Comparison of ENCODE assay signal across 13 mouse cellular contexts in genomic region chr1:82820179-82820578, GRCm38 (mm10). TPM values are rescaled to one million over a fixed set of nuclear protein-coding genes. Genes with fewer than 3 reads are reported as not detected.
DNase-seq lines count a peak whose midpoint lies in the region; ATAC-seq lines count a peak whose summit lies in the region.
"Had no signal": no experiment of that assay in that cellular context is flagged by ENCODE, and none has a peak within 500 bp of the region (broad histone marks: within the 10 kb centered on the region; RNA-seq: fewer than 3 reads in every experiment).

No protein-coding gene starts in this region.

- peak overlapping the region; percentile 54 for H3K9ac ChIP-seq in liver, embryonic 15.5 days

- ATAC-seq in liver, embryonic 15.5 days (ENCODE audit: insufficient read depth): peak; percentile 55

- no peaks in the 10 kb centered on the region for H3K9me3 ChIP-seq in liver, embryonic 15.5 days (replicated peaks)

- H3K27me3 ChIP-seq in liver, embryonic 15.5 days: no peaks in the 10 kb centered on the region

- H3K27ac ChIP-seq in liver, embryonic 15.5 days (replicated peaks): peak overlapping the region; percentile 92

- DNase-seq in embryo, embryonic 11 days: peak; percentile 27
- DNase-seq in embryo, embryonic 9.5 days (ENCODE audit: extremely low spot score): no peak
- peak; percentile 13 for DNase-seq in left cerebral cortex, postnatal 4 days
- DNase-seq in left cerebral cortex, adult 9 months (ENCODE audit: low spot score in 2 of 2): no peak
- DNase-seq in c-Kit-positive CD71-positive TER-119-positive erythroid progenitor cells, embryonic 14.5 days (ENCODE audit: low spot score): peak; percentile 76
- DNase-seq in adipocyte (ENCODE audit: low spot score): no peak
- DNase-seq in kidney, adult 11 months: no peak
- DNase-seq: adrenal gland, adult 8-10 months had no signal

- peak overlapping the region; percentile 42 for H3K4me3 ChIP-seq in liver, embryonic 15.5 days (replicated peaks)

- 29% methylated on average over 15 of the region's 15 CpGs for WGBS in liver, embryonic 15.5 days (ENCODE audit: insufficient replicate concordance)

- H3K4me1 ChIP-seq in liver, embryonic 15.5 days (replicated peaks): peaks cover 91% of the 10 kb centered on the region

- peak overlapping the region; percentile 62 for H3K4me2 ChIP-seq in liver, embryonic 15.5 days
- H3K4me2 ChIP-seq: midbrain, embryonic 11.5 days had no signal

- intact Hi-C loops in left cerebral cortex, postnatal 4 days (cut with DNase I): no loop called here

- no peaks in the 10 kb centered on the region for H3K36me3 ChIP-seq in liver, embryonic 15.5 days (replicated peaks)

RNA-seq across cellular contexts. Expression of gene Agfg1, which starts 19.1 kb away (rescaled TPM):
- 100 to 1,000 TPM in 1 of 2 experiments, 10 to 100 TPM in 1; 96.1 to 106 TPM for total RNA-seq in left cerebral cortex, postnatal 4 days (2021)
- 46.3 and 46.5 TPM in 2 replicates for polyA plus RNA-seq in liver, embryonic 15.5 days (2015; fragmentation: Nextera tagmentation; extraction: Ambion mirVana)

RNA-seq across cellular contexts. Expression of gene Gm47791, which starts 49.1 kb away (rescaled TPM):
- not detected for total RNA-seq in left cerebral cortex, postnatal 4 days (2021)
- polyA plus RNA-seq in liver, embryonic 15.5 days (2015; fragmentation: Nextera tagmentation; extraction: Ambion mirVana): not detected in 2 replicates
- total RNA-seq: adrenal gland, adult 8-10 months; layer of hippocampus, adult 8-10 months had no signal
- polyA plus RNA-seq: gonadal fat pad, adult 2 months; midbrain, embryonic 11.5 days; urinary bladder, adult 2 months had no signal

RNA-seq across cellular contexts. Expression of gene Tm4sf20, which starts 51.9 kb away (rescaled TPM):
- total RNA-seq in left cerebral cortex, postnatal 4 days (2021): not detected
- 0.07 and 0.10 TPM in 2 replicates for polyA plus RNA-seq in liver, embryonic 15.5 days (2015; fragmentation: Nextera tagmentation; extraction: Ambion mirVana)
- total RNA-seq: adrenal gland, adult 8-10 months; layer of hippocampus, adult 8-10 months had no signal
- polyA plus RNA-seq: gonadal fat pad, adult 2 months had no signal

Comparison
In these comparisons a context has a peak if more than half of its experiments do, and no peak if none do; other contexts are left out.
1. DNase-seq: peak in embryo, embryonic 11 days (single experiment), left cerebral cortex, postnatal 4 days (single experiment) and c-Kit-positive CD71-positive TER-119-positive erythroid progenitor cells, embryonic 14.5 days (single experiment); none in embryo, embryonic 9.5 days (single experiment), left cerebral cortex, adult 9 months (0 of 2), adipocyte (single experiment) and kidney, adult 11 months (single experiment).